Mouse (Mus musculus) forebrain, embryonic 12.5 days (tissue): ENCODE data around the gene Slc35f3. TPM values are rescaled to one million over a fixed set of nuclear protein-coding genes. Genes with fewer than 3 reads are reported as not detected.

ENCODE experiments used
- ATAC-seq: fragments of 200-750 bp; cut with Nextera tagmentation; 2 replicates; pipeline ENCODE4 v1.8.0; 2017; ENCODE audit warnings: moderate TSS enrichment; ENCODE audit not compliant: low FRiP score
- H3K27ac ChIP-seq: fragments of 300-500 bp; sonication (generic); 2 replicates; pipeline ENCODE4 v1.5.1; 2016; ENCODE audit warnings: mild to moderate bottlenecking
- H3K27me3 ChIP-seq: fragments of 300-500 bp; sonication (generic); 2 replicates; pipeline ENCODE4 v1.6.1; 2016; ENCODE audit warnings: mild to moderate bottlenecking
- H3K36me3 ChIP-seq: fragments of 300-500 bp; sonication (generic); replicated peaks from 2 replicates; pipeline ENCODE4 v1.6.1; 2016; ENCODE audit warnings: mild to moderate bottlenecking
- H3K4me1 ChIP-seq: fragments of 300-500 bp; sonication (generic); 2 replicates; pipeline ENCODE4 v1.6.1; 2016
- H3K4me2 ChIP-seq: fragments of 300-500 bp; sonication (generic); 2 replicates; pipeline ENCODE4 v1.6.1; 2016; ENCODE audit warnings: mild to moderate bottlenecking, moderate library complexity
- H3K4me3 ChIP-seq: fragments of 300-500 bp; sonication (generic); replicated peaks from 2 replicates; pipeline ENCODE4 v1.5.1; 2016; ENCODE audit warnings: mild to moderate bottlenecking
- H3K9ac ChIP-seq: fragments of 300-500 bp; sonication (generic); 2 replicates; pipeline ENCODE4 v1.6.1; 2016; ENCODE audit warnings: mild to moderate bottlenecking
- H3K9me3 ChIP-seq: fragments of 300-500 bp; sonication (generic); 2 replicates; pipeline ENCODE4 v1.6.1; 2016
- WGBS: fragments of 180-500 bp; shearing (Covaris S2); methylation state at CpG from one replicate; pipeline ENCODE4 v1.1.7; 2016; 5-methylcytosine and 5-hydroxymethylcytosine counted together
- polyA plus RNA-seq: library from polyadenylated mRNA; unstranded; fragments of >200 nt; fragmentation: Nextera tagmentation; extraction: Ambion mirVana; gene quantifications from 2 replicates; pipeline ENCODE4 v1.2.1, GENCODE M21; 2016

Slc35f3 gene
- polyA plus RNA-seq, 1 experiment from 2014 or later: 0.15 TPM

DNA sequence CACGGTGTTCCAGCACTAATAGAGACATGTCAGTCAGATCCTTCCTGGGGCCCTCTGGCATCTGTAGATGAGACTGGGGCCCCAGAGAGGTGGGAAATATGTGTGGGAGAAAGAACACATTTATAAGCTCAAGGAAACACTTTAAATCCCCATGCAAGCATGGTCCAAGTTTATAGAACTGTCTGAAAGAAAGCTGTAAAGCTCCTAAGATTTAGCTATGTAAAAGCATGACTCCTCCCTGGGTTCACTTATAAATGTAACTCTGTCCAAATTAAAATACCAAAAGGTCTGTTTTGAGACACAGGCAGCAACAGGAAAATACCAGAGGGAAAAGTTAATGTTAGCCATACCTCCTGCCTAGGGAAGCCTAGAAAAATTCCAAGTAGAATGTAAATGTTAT, 42.8 kb downstream of the Slc35f3 start:
- no peak overlapping the region for H3K27ac ChIP-seq
- peaks cover 5% of the 10 kb centered on the region; the same call in 1 of the 2 replicates for H3K4me1 ChIP-seq
- H3K9ac ChIP-seq: no peak overlapping the region
- no peaks in the 10 kb centered on the region for H3K9me3 ChIP-seq
- no peaks in the 10 kb centered on the region for H3K36me3 ChIP-seq
- H3K4me2 ChIP-seq: no peak overlapping the region
- WGBS: 75% methylated on average over 1 of the region's 1 CpGs
- H3K27me3 ChIP-seq: no peaks in the 10 kb centered on the region
- ATAC-seq: no peak
- H3K4me3 ChIP-seq: no peak overlapping the region

- H3K36me3 ChIP-seq: no peaks in the 10 kb centered on the region
Measured at GRCm38 (mm10) chr8:126343427-126343826, 45.1 kb downstream of the Slc35f3 start.

GRCm38 (mm10) chr8:126345100-126345499, 46.7 kb downstream of the Slc35f3 start:
- no peaks in the 10 kb centered on the region for H3K36me3 ChIP-seq
- 42% methylated on average over 4 of the region's 4 CpGs for WGBS

More at GRCm38 (mm10) chr8:126343427-126343826, 45.1 kb downstream of the Slc35f3 start:
- Histone ChIP-seq H3K4me2 (no peak overlapping the region), H3K27me3 (no peaks in the 10 kb centered on the region), H3K27ac (no peak overlapping the region), H3K4me1 (peaks cover 5% of the 10 kb centered on the region; the same call in 1 of the 2 replicates), H3K9ac (no peak overlapping the region), H3K4me3 (no peak overlapping the region), H3K9me3 (no peaks in the 10 kb centered on the region)
- no peak for ATAC-seq
- 82% methylated on average over 5 of the region's 5 CpGs for WGBS

DNA sequence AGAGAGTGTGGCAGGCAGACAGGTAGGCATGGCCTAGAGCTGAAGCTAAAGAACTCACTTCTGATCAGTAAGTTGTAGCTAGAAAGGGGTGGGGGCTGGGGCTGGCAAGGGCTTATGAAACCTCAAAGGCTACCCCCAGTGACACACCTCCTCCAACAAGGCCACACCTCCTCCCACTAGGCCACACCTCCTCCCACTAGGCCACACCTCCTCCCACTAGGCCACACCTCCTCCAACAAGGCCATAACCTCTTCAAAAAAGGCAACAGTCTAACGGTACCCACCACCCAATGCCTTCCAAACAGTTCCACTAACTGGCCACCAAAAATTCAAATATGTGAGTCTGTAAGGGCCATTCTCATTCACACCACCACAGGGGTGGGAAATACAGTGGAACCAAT, 54.9 kb downstream of the Slc35f3 start:
- Histone ChIP-seq H3K9me3 (no peaks in the 10 kb centered on the region), H3K27ac (no peak overlapping the region), H3K4me2 (no peak overlapping the region), H3K27me3 (no peaks in the 10 kb centered on the region), H3K36me3 (no peaks in the 10 kb centered on the region), H3K4me1 (no peaks in the 10 kb centered on the region), H3K4me3 (no peak overlapping the region), H3K9ac (no peak overlapping the region)
- WGBS: 81% methylated on average over 1 of the region's 1 CpGs
- ATAC-seq: no peak

More at GRCm38 (mm10) chr8:126345100-126345499, 46.7 kb downstream of the Slc35f3 start:
- no peak overlapping the region for H3K27ac ChIP-seq
- peaks cover 5% of the 10 kb centered on the region; the same call in 1 of the 2 replicates for H3K4me1 ChIP-seq
- no peak overlapping the region for H3K9ac ChIP-seq
- no peak for ATAC-seq
- H3K9me3 ChIP-seq: no peaks in the 10 kb centered on the region
- no peaks in the 10 kb centered on the region for H3K27me3 ChIP-seq
- no peak overlapping the region for H3K4me3 ChIP-seq
- H3K4me2 ChIP-seq: no peak overlapping the region

GRCm38 (mm10) chr8:126357946-126358345, 59.6 kb downstream of the Slc35f3 start:
- no peak for ATAC-seq
- H3K4me3 ChIP-seq: no peak overlapping the region
- 21% methylated on average over 3 of the region's 3 CpGs for WGBS
- H3K9ac ChIP-seq: no peak overlapping the region
- H3K4me1 ChIP-seq: peaks cover 6% of the 10 kb centered on the region; the same call in 1 of the 2 replicates
- H3K4me2 ChIP-seq: no peak overlapping the region
- H3K36me3 ChIP-seq: no peaks in the 10 kb centered on the region
- H3K27ac ChIP-seq: no peak overlapping the region
- no peaks in the 10 kb centered on the region for H3K9me3 ChIP-seq
- H3K27me3 ChIP-seq: no peaks in the 10 kb centered on the region

DNA sequence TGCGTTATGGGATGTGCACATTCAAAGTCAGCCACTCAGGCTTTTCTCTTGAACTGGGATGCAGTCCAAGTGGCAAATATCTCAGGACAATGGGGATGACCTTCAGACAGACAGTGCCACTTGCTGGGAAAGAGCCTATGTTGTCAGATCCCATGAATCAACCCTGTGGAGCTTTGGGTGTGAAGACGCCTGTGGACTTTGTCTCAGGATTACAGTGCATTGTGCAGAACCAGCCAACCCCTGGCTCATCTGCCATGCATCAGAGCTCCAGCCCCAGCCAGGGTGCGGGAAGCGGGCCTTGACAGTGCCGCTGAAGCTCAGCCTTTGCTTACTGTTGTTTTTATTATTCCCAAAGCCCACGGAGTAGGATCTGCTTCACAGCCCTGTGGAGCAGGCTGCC, 60.9 kb downstream of the Slc35f3 start:
- WGBS: 57% methylated on average over 6 of the region's 6 CpGs
- Histone ChIP-seq H3K4me3 (no peak overlapping the region), H3K36me3 (no peaks in the 10 kb centered on the region), H3K27ac (no peak overlapping the region), H3K4me2 (no peak overlapping the region), H3K9ac (no peak overlapping the region), H3K4me1 (peaks cover 6% of the 10 kb centered on the region; the same call in 1 of the 2 replicates), H3K27me3 (no peaks in the 10 kb centered on the region), H3K9me3 (no peaks in the 10 kb centered on the region)
- ATAC-seq: no peak

DNA sequence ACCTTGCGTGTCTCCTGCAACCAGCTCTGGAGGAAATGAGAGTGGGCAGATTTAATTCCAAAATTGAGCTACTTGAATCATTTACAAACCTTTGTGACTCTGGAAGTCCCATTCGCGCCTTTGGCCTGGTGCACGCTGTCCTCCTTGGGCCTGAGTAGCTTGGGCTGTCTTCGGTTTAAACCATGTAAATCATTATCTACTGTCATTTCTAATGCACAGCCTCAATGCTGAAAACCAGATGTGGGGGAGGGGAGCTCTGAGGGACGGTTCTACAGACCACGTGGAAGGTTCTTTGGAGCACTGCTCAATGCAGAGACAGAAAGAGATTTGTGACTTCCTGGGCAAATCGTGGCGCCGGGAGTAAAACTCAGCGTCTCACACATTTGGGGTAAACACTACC, 61.7 kb downstream of the Slc35f3 start:
- no peaks in the 10 kb centered on the region for H3K36me3 ChIP-seq
- no peak overlapping the region for H3K4me2 ChIP-seq
- no peak for ATAC-seq
- no peak overlapping the region for H3K9ac ChIP-seq
- H3K9me3 ChIP-seq: no peaks in the 10 kb centered on the region
- H3K4me3 ChIP-seq: no peak overlapping the region
- H3K4me1 ChIP-seq: peaks cover 6% of the 10 kb centered on the region; the same call in 1 of the 2 replicates
- H3K27me3 ChIP-seq: no peaks in the 10 kb centered on the region
- WGBS: 79% methylated on average over 11 of the region's 11 CpGs
- no peak overlapping the region for H3K27ac ChIP-seq

- no peaks in the 10 kb centered on the region for H3K36me3 ChIP-seq
- no peaks in the 10 kb centered on the region for H3K9me3 ChIP-seq
- peaks cover 6% of the 10 kb centered on the region; the same call in 1 of the 2 replicates for H3K4me1 ChIP-seq
- ATAC-seq: no peak
- WGBS: 63% methylated on average over 5 of the region's 5 CpGs
- H3K27ac ChIP-seq: no peak overlapping the region
- H3K9ac ChIP-seq: no peak overlapping the region
- H3K4me3 ChIP-seq: no peak overlapping the region
- H3K27me3 ChIP-seq: no peaks in the 10 kb centered on the region
- no peak overlapping the region for H3K4me2 ChIP-seq
Measured at GRCm38 (mm10) chr8:126360701-126361100, 62.3 kb downstream of the Slc35f3 start.

- H3K36me3 ChIP-seq: no peaks in the 10 kb centered on the region
Measured at GRCm38 (mm10) chr8:126366251-126366650, 67.9 kb downstream of the Slc35f3 start.

GRCm38 (mm10) chr8:126368349-126369054, 70.1 kb downstream of the Slc35f3 start:
- Histone ChIP-seq H3K9me3 (no peaks in the 10 kb centered on the region), H3K4me2 (no peak overlapping the region), H3K4me3 (no peak overlapping the region), H3K27me3 (no peaks in the 10 kb centered on the region), H3K27ac (no peak overlapping the region), H3K36me3 (no peaks in the 10 kb centered on the region), H3K9ac (no peak overlapping the region), H3K4me1 (no peaks in the 10 kb centered on the region)
- no peak for ATAC-seq
- WGBS: 86% methylated on average over 10 of the region's 10 CpGs

More at GRCm38 (mm10) chr8:126366251-126366650, 67.9 kb downstream of the Slc35f3 start:
- H3K27me3 ChIP-seq: no peaks in the 10 kb centered on the region
- WGBS: 70% methylated on average over 3 of the region's 3 CpGs
- no peaks in the 10 kb centered on the region for H3K4me1 ChIP-seq
- no peak overlapping the region for H3K9ac ChIP-seq
- H3K4me2 ChIP-seq: no peak overlapping the region
- no peaks in the 10 kb centered on the region for H3K9me3 ChIP-seq
- no peak overlapping the region for H3K4me3 ChIP-seq
- ATAC-seq: no peak
- H3K27ac ChIP-seq: no peak overlapping the region

GRCm38 (mm10) chr8:126371871-126372270, 73.5 kb downstream of the Slc35f3 start:
- H3K9ac ChIP-seq: no peak overlapping the region
- no peak for ATAC-seq
- WGBS: 84% methylated on average over 3 of the region's 3 CpGs

GRCm38 (mm10) chr8:126379580-126379979, 81.2 kb downstream of the Slc35f3 start:
- no peak for ATAC-seq
- Histone ChIP-seq H3K4me1 (no peaks in the 10 kb centered on the region), H3K9me3 (no peaks in the 10 kb centered on the region), H3K27me3 (peaks cover 7% of the 10 kb centered on the region; the same call in 1 of the 2 replicates), H3K27ac (no peak overlapping the region), H3K36me3 (no peaks in the 10 kb centered on the region), H3K4me2 (no peak overlapping the region), H3K9ac (no peak overlapping the region), H3K4me3 (no peak overlapping the region)
- WGBS: 88% methylated on average over 6 of the region's 6 CpGs

More at GRCm38 (mm10) chr8:126371871-126372270, 73.5 kb downstream of the Slc35f3 start:
- Histone ChIP-seq H3K4me1 (no peaks in the 10 kb centered on the region), H3K27me3 (no peaks in the 10 kb centered on the region), H3K27ac (no peak overlapping the region), H3K4me2 (no peak overlapping the region), H3K9me3 (no peaks in the 10 kb centered on the region), H3K4me3 (no peak overlapping the region), H3K36me3 (no peaks in the 10 kb centered on the region)

- no peak overlapping the region for H3K4me2 ChIP-seq
- no peak overlapping the region for H3K4me3 ChIP-seq
- no peaks in the 10 kb centered on the region for H3K36me3 ChIP-seq
- peaks cover 7% of the 10 kb centered on the region; the same call in 1 of the 2 replicates for H3K27me3 ChIP-seq
- H3K27ac ChIP-seq: no peak overlapping the region
- no peaks in the 10 kb centered on the region for H3K4me1 ChIP-seq
- no peak for ATAC-seq
- no peaks in the 10 kb centered on the region for H3K9me3 ChIP-seq
- 61% methylated on average over 2 of the region's 2 CpGs for WGBS
- no peak overlapping the region for H3K9ac ChIP-seq
Measured at GRCm38 (mm10) chr8:126380141-126380540, 81.8 kb downstream of the Slc35f3 start.
